14 mouse cellular contexts compared by ENCODE assay signal in genomic region chr14:25243698-25244097, GRCm38 (mm10).
A peak's percentile ranks its signal among the peaks of the same experiment; 100 is the strongest.
DNase-seq lines count a peak whose midpoint lies in the region; ATAC-seq lines count a peak whose summit lies in the region.
"Had no signal": no experiment of that assay in that cellular context is flagged by ENCODE, and none has a peak within 500 bp of the region (broad histone marks: within the 10 kb centered on the region; RNA-seq: fewer than 3 reads in every experiment).

No protein-coding gene starts in this region.

- H3K9ac ChIP-seq in forebrain, embryonic 16.5 days (replicated peaks; ENCODE audit: low read depth, low read length): no peak overlapping the region
- H3K9ac ChIP-seq in kidney, embryonic 16.5 days (replicated peaks; ENCODE audit: low read length): no peak overlapping the region
- H3K9ac ChIP-seq in intestine, embryonic 15.5 days: no peak overlapping the region
- no peak overlapping the region for H3K9ac ChIP-seq in midbrain, embryonic 16.5 days (ENCODE audit: low read depth, low read length)
- H3K9ac ChIP-seq: embryonic facial prominence, embryonic 15.5 days had no signal

- no peak overlapping the region for H3K4me3 ChIP-seq in forebrain, embryonic 10.5 days
- H3K4me3 ChIP-seq in forebrain, embryonic 16.5 days (replicated peaks; ENCODE audit: low read length): no peak overlapping the region
- no peak overlapping the region for H3K4me3 ChIP-seq in kidney, embryonic 16.5 days (ENCODE audit: low read length)
- no peak overlapping the region for H3K4me3 ChIP-seq in intestine, embryonic 15.5 days (replicated peaks)
- H3K4me3 ChIP-seq in midbrain, embryonic 16.5 days (ENCODE audit: low read depth, low read length): no peak overlapping the region
- H3K4me3 ChIP-seq: embryonic facial prominence, embryonic 15.5 days had no signal

- 76% methylated on average over 5 of the region's 5 CpGs for WGBS in forebrain, embryonic 10.5 days
- 60% methylated on average over 5 of the region's 5 CpGs for WGBS in forebrain, embryonic 16.5 days
- WGBS in kidney, embryonic 16.5 days: 37% methylated on average over 5 of the region's 5 CpGs
- 48% methylated on average over 5 of the region's 5 CpGs for WGBS in intestine, embryonic 15.5 days
- 47% methylated on average over 5 of the region's 5 CpGs for WGBS in midbrain, embryonic 16.5 days

- no peak for DNase-seq in forebrain, embryonic 10.5 days (ENCODE audit: extremely low spot score, low spot score)
- DNase-seq in kidney, adult 8-10 months: no peak
- DNase-seq in yolk sac, embryonic 10.5 days (ENCODE audit: low spot score): no peak
- DNase-seq in retina, postnatal 1 day: no peak
- DNase-seq: adrenal gland, adult 2 months; cerebellum, postnatal 25 days; heart, postnatal 14 days had no signal

- H3K27ac ChIP-seq in forebrain, embryonic 10.5 days: peak overlapping the region; percentile 44; the same call in 1 of the 2 replicates
- no peak overlapping the region for H3K27ac ChIP-seq in forebrain, embryonic 16.5 days (ENCODE audit: low read length)
- peak overlapping the region; percentile 36; the same call in 1 of the 2 replicates for H3K27ac ChIP-seq in kidney, embryonic 16.5 days (ENCODE audit: low read length)
- peak overlapping the region; percentile 45; the same call in 1 of the 2 replicates for H3K27ac ChIP-seq in intestine, embryonic 15.5 days
- H3K27ac ChIP-seq in midbrain, embryonic 16.5 days (ENCODE audit: low read length): 0 out of 2 replicates have a peak overlapping the region, but pooled peaks have one; percentile 41
- H3K27ac ChIP-seq: embryonic facial prominence, embryonic 15.5 days; macrophage had no signal

- no peaks in the 10 kb centered on the region for H3K36me3 ChIP-seq in forebrain, embryonic 10.5 days (replicated peaks)
- H3K36me3 ChIP-seq in forebrain, embryonic 16.5 days (ENCODE audit: control insufficient read depth, insufficient read depth): no peaks in the 10 kb centered on the region
- no peaks in the 10 kb centered on the region for H3K36me3 ChIP-seq in kidney, embryonic 16.5 days (ENCODE audit: insufficient read depth, low read length)
- no peaks in the 10 kb centered on the region for H3K36me3 ChIP-seq in intestine, embryonic 15.5 days
- no peaks in the 10 kb centered on the region for H3K36me3 ChIP-seq in midbrain, embryonic 16.5 days (ENCODE audit: control insufficient read depth, insufficient read depth, low read length)
- H3K36me3 ChIP-seq: embryonic facial prominence, embryonic 15.5 days had no signal

- ATAC-seq in forebrain, embryonic 16.5 days: no peak
- ATAC-seq in kidney, embryonic 16.5 days (ENCODE audit: low FRiP score, low TSS enrichment): peak; percentile 47; the same call in 1 of the 2 replicates
- no peak for ATAC-seq in intestine, embryonic 15.5 days
- no peak for ATAC-seq in midbrain, embryonic 16.5 days

- H3K27me3 ChIP-seq in forebrain, embryonic 10.5 days (ENCODE audit: poor library complexity, severe bottlenecking): 0 out of 2 replicates have a peak, but pooled peaks cover 5% of the 10 kb centered on the region
- H3K27me3 ChIP-seq in forebrain, embryonic 16.5 days (replicated peaks; ENCODE audit: control insufficient read depth, insufficient read depth, low read length): no peaks in the 10 kb centered on the region
- H3K27me3 ChIP-seq in kidney, embryonic 16.5 days (ENCODE audit: insufficient read depth, low read length): no peaks in the 10 kb centered on the region
- H3K27me3 ChIP-seq in intestine, embryonic 15.5 days (replicated peaks): no peaks in the 10 kb centered on the region
- H3K27me3 ChIP-seq in midbrain, embryonic 16.5 days (ENCODE audit: control insufficient read depth, insufficient read depth, low read depth, low read length): no peaks in the 10 kb centered on the region
- H3K27me3 ChIP-seq: embryonic facial prominence, embryonic 15.5 days had no signal

- no peaks in the 10 kb centered on the region for H3K9me3 ChIP-seq in forebrain, embryonic 10.5 days
- no peaks in the 10 kb centered on the region for H3K9me3 ChIP-seq in forebrain, embryonic 16.5 days (ENCODE audit: control insufficient read depth, low read length)
- H3K9me3 ChIP-seq in kidney, embryonic 16.5 days (ENCODE audit: low read length): no peaks in the 10 kb centered on the region
- no peaks in the 10 kb centered on the region for H3K9me3 ChIP-seq in intestine, embryonic 15.5 days
- H3K9me3 ChIP-seq in midbrain, embryonic 16.5 days (replicated peaks; ENCODE audit: control insufficient read depth, low read length, poor library complexity, severe bottlenecking): no peaks in the 10 kb centered on the region
- H3K9me3 ChIP-seq: embryonic facial prominence, embryonic 15.5 days had no signal

- peaks cover 20% of the 10 kb centered on the region for H3K4me1 ChIP-seq in forebrain, embryonic 10.5 days
- peaks cover 7% of the 10 kb centered on the region for H3K4me1 ChIP-seq in forebrain, embryonic 16.5 days (replicated peaks; ENCODE audit: control insufficient read depth, insufficient read depth, low read length)
- H3K4me1 ChIP-seq in kidney, embryonic 16.5 days (ENCODE audit: insufficient read depth, low read length): peaks cover 26% of the 10 kb centered on the region
- peaks cover 11% of the 10 kb centered on the region for H3K4me1 ChIP-seq in intestine, embryonic 15.5 days (replicated peaks)
- peaks cover 14% of the 10 kb centered on the region for H3K4me1 ChIP-seq in midbrain, embryonic 16.5 days (ENCODE audit: control insufficient read depth, insufficient read depth, low read length)

- H3K4me2 ChIP-seq in forebrain, embryonic 16.5 days (ENCODE audit: low read length): no peak overlapping the region
- H3K4me2 ChIP-seq in kidney, embryonic 16.5 days (replicated peaks; ENCODE audit: low read depth, low read length): peak overlapping the region; percentile 20; the same call in 1 of the 2 replicates
- H3K4me2 ChIP-seq in intestine, embryonic 15.5 days (replicated peaks): peak overlapping the region; percentile 22; the same call in 1 of the 2 replicates
- H3K4me2 ChIP-seq in midbrain, embryonic 16.5 days (ENCODE audit: low read length): no peak overlapping the region
- H3K4me2 ChIP-seq: embryonic facial prominence, embryonic 15.5 days; liver, embryonic 11.5 days had no signal

Comparison
In these comparisons a context has a peak if more than half of its experiments do, and no peak if none do; other contexts are left out.
1. H3K4me2 ChIP-seq: peak in kidney, embryonic 16.5 days (single experiment) and intestine, embryonic 15.5 days (single experiment); none in forebrain, embryonic 16.5 days (single experiment) and midbrain, embryonic 16.5 days (single experiment).